Mouse (Mus musculus): ENCODE data around the gene Cwf19l1. TPM values are rescaled to one million over a fixed set of nuclear protein-coding genes. Genes with fewer than 3 reads are reported as not detected.

The Cwf19l1 gene
- polyA plus RNA-seq, 1 experiment, result 9.9 TPM

Other genes starting within 250 kb of the Cwf19l1 start
- 4.5 and 4.7 TPM in 2 replicates for gene Dnmbp, start 195.7 kb downstream of the Cwf19l1 start, polyA plus RNA-seq (2012; ENCODE audit: insufficient read depth, insufficient read length, missing spikeins)
- not detected in 2 replicates for gene Cpn1, start 149.3 kb downstream of the Cwf19l1 start, polyA plus RNA-seq (2012; ENCODE audit: insufficient read depth, insufficient read length, missing spikeins)
- gene Cyp2c23, start 106.7 kb downstream of the Cwf19l1 start, polyA plus RNA-seq (2012; ENCODE audit: insufficient read depth, insufficient read length, missing spikeins), result not detected in 2 replicates
- 12.3 and 18.7 TPM in 2 replicates for gene Erlin1, start 66.1 kb downstream of the Cwf19l1 start, polyA plus RNA-seq (2012; ENCODE audit: insufficient read depth, insufficient read length, missing spikeins)
- 23.7 and 24.3 TPM in 2 replicates for gene Chuk, start 28.4 kb downstream of the Cwf19l1 start, polyA plus RNA-seq (2012; ENCODE audit: insufficient read depth, insufficient read length, missing spikeins)
- 7.2 and 12.6 TPM in 2 replicates for gene Bloc1s2, start 10.6 kb upstream of the Cwf19l1 start, polyA plus RNA-seq (2012; ENCODE audit: insufficient read depth, insufficient read length, missing spikeins)
- not detected in 2 replicates for gene Pkd2l1, start 56.6 kb upstream of the Cwf19l1 start, polyA plus RNA-seq (2012; ENCODE audit: insufficient read depth, insufficient read length, missing spikeins)
- gene Scd3, start 67.4 kb upstream of the Cwf19l1 start, polyA plus RNA-seq (2012; ENCODE audit: insufficient read depth, insufficient read length, missing spikeins), result 2.2 and 6.0 TPM in 2 replicates
- 247 and 253 TPM in 2 replicates for gene Scd2, start 157.8 kb upstream of the Cwf19l1 start, polyA plus RNA-seq (2012; ENCODE audit: insufficient read depth, insufficient read length, missing spikeins)
- gene Scd4, start 197.2 kb upstream of the Cwf19l1 start, polyA plus RNA-seq (2012; ENCODE audit: insufficient read depth, insufficient read length, missing spikeins), result 0.96 and 2.5 TPM in 2 replicates